Mouse (Mus musculus): ENCODE measurements around the gene Defb28.

GRCm38 (mm10) chr2:152480881-152481280, 37.2 kb upstream of the Defb28 start:
- TF ChIP-seq POLR2A (IDR thresholded peaks at IDR 0.05; ENCODE audit: low read depth, low read length) (no peak), CTCF (conservative IDR thresholded peaks at IDR 0.05; ENCODE audit: insufficient read depth, insufficient read length, low read depth, low read length) (no peak)
